Mouse (Mus musculus) R1 (cell line): Measurements from ENCODE around the gene Gm21969.

Experiments used
- DNase-seq: peaks from one replicate; pipeline ENCODE4 v3.0.0-alpha.2; 2018; ENCODE audit warnings: low read depth, low spot score

The Gm21969 gene

DNA sequence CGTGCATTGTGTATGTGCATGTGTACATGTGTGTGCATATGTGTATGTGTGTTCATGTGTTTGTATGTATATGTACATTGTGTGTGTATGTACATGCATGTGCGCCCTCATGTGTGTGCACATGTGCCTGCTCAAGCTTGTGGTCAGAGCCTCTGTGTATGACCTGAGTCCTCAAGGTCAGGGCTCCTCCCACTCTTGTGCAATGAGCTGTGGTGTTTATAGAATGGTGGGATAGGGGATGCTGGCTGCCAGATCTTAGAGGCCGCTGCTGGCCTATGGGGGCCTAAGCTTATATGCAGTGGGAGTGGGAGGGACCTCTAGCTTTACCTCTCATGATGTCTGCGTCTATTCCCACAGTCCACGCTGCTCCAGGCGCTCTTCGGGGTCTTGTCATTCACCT lies 17.3 kb upstream of the Gm21969 start:
- no peak for DNase-seq

DNA sequence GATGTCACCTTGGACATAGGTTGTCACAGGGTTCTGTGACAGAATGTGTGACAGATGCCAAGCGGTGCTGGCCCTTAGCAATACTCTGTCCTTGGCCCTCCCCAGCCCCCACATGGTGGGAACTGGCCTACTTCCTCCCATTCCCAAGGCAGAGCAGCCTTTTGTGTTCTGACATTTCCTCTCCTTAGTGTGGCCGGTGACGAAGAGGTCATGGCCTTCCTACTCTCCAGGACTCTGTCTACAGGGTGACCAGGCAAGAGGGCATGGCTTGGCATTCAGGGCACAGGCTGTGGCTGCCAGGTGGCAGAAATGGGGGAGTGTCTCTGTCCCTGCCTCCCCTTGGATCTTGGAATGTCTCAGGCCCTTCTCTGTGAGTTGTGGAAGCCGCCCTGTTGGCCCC lies 15.6 kb upstream of the Gm21969 start:
- no peak for DNase-seq

DNA sequence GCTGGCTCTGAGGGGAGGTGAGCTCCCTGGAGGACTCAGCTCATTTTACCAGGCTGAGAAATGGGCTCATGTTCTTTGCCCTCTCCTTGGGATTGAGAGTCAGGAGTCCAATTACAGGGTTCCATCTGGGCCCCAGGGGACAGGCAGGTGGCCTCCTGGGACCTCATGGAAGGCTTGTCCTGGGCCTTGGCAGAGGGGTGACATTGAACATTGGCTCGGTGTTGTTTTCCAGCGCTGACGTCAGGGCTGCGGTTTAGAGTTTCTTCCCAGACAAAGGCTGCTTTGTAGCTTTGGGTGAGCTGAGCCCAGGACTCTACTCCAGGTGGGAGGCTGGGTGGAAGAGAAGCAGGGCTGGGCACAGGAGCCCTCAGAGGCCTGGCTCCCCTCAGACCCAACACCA lies 15.2 kb upstream of the Gm21969 start:
- no peak for DNase-seq

DNA sequence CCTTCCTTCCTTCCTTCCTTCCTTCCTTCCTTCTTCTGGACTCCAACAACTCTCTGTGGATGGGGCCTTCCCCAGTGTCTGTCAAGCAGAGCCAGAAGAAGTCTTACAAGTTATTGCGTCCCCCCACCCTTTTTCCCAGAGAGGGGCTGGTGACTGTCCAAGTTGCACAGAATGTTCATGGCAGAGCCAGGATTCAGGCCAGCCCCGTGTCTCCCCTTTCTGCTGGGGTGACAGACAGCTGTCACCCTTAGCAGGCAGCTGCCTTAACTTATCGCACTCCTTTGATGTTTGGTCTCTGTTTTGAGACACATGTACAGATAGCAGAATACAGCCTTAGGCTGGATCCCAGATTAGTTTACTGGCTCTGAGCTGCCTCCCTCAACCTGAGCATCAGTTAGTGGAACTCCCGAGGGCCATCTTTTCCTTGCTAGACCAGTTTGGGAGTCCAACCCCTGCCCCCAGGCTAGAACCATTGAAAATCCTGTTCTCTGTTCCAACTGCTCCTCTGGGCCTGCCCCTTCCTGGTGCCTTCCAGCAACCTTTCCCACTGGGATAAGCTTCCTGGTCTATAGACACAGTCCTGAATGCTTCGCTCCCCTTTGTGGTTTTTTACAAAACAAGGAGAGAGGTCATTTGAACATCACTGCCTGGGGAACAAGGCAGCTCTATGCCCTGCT lies 13.5 kb upstream of the Gm21969 start:
- DNase-seq: no peak

DNA sequence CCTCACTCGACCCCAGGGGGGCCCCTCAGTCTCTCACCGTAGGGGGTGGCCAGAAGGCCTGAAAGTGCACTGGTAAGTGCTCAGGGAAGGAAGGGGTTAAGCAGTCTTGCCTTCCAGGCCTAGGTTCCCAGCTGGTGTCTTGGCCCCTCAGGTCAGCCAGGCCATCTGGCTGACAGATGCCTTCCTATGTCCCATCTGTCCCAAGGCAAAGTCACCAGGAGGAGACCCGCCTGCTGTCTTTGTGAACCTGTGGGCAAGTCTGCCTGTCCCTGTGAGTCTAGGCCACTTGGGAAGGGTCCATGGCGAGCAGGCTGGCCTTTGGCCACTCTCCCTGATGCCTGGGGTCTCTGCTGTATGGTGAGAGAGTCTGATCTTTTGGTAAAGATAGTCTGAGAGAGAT lies 12.5 kb upstream of the Gm21969 start:
- DNase-seq: no peak

DNA sequence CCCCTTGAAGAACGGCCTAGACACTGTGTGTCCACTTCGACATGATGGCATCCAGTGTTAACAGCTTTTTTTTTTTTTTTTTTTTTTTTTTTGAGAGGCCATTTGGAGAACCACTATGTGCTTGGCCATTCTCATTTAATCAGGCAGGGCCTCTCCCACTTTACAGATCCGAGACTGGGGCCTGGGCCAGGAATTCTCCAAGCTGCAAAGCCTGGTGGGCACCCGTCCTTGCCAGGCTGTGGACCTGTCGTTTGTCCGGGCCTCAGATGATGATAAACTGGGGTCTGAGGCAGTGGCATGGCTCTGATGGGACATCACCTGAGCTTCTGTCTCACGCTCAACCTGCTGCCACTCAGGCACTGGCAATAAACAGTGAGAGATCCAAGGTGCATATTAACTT lies 10.1 kb upstream of the Gm21969 start:
- no peak for DNase-seq

DNA sequence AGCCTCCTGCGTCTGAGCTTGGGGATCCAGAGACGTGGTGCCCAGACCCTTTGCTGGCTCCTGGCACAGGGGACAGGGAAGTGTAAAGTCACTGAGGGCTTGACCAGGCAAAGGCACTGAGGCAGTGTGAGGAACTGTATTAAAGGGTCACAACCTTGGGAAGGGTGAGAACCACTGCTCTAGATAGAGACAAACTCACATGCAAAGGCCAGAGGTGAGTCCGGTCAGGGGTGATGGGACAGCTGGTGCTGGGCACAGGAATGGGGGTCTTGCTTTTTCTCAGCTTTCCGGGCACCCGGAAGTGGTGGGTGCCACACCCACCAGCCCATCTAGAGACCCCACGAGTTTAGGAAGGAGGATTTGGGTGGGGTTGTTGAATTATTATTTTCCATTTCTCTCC lies 9.6 kb upstream of the Gm21969 start:
- DNase-seq: no peak

DNA sequence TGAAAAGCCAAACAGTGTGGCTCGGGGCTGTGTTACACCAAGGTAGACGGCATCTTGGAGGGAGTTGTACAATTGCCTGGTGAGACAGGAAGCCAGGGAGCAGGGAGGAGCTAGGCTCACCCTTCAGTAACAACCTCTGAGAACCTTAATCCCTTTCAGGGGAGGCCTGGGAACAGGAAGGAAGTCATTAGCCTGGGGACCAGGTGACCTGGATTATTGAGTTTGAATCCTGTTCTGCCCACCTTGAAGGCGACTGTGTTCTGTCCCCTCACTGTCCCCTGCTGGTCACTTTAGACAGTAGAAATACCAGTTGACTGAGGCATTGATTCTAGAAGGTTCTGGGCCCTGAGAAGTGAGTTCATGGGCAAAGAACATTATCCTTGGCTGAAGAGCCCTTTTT lies 8.9 kb upstream of the Gm21969 start:
- peak; percentile 86 for DNase-seq

DNA sequence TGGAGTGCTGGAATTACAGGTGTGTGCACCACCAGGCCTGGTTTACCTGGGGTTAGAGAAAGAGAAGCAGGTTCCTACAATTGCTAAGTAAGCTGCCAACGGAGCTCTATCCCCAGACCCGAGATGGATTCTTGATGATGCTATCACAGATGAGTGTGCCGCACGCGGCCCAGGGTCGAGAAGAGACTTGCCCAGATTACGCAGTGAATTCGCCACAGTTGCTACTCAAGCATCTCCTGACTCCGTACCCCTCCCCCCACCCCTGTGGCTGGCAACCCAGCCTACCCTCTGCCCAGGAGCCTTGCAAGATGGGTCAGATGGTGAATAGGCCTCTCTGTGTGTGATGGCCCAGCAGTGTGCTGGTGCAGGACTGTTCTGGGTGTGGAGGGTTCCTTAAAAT lies 6.3 kb upstream of the Gm21969 start:
- no peak for DNase-seq

DNA sequence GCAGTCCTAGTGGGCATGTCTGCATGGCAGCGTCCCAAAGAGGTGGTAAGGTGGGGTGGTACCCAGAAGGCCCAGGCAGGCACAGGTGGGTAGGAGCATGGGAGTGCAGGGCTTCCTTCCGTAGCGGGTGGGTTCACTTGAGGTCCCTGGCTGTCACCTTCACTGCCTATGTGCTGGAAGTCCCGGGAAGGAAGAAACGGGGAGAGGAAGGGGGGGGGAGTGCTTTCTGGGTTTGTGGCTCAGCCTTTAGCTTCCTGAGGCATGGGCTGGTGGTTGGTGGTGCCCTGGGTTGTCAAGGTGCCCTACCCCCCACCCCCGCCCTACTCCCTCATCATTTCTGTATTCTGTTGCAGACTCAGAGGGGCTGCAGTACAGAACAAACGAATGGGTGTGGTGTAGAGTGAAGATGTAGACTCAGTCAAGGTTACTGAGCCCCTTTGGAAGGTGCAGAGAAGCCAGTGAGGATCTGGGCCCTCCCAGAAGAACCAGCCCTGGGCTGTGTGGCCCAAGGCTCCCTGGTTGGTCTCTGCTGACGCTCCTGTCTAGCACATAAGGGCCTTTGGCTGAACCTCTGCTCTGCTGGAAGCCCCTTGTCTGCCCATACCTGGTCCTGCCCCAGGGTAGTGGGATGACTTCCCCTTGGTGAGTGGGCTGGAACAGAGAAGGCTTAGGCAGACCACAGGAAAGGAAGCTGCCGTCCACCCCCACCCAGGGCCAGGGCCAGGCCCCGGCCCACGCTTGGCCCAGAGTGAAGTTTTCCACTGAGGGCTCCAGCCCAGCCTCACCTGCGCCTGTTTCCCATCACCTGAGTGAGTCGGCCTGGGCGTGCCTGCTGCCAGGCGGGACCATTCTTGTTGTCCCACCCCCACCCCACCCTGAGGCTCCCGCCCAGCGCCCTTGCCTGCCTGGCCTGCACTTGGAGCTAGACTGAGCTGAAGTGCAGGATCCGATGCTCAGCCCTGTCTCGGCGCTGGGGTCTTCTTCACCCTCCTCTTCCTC lies 5.4 kb upstream of the Gm21969 start:
- no peak for DNase-seq

DNA sequence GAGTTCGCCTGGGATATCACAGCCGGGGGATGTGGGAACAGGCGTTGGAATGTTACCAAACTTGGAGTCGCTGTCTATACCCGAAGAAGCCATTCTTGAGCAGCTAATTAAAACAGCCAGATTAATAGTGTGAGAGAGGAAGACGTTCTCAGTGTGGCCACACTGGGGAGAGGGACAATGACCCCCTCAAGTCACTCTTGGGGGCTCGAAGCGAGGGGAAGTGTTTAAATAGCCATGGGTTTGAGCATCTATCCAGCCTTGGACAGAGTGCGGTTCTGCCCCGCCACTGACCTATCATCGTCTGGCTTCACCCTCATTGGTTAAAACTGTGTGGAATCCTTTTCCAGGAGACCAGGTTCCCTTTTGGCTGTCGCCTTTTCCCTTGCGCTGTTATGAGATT lies 4.6 kb upstream of the Gm21969 start:
- no peak for DNase-seq

DNA sequence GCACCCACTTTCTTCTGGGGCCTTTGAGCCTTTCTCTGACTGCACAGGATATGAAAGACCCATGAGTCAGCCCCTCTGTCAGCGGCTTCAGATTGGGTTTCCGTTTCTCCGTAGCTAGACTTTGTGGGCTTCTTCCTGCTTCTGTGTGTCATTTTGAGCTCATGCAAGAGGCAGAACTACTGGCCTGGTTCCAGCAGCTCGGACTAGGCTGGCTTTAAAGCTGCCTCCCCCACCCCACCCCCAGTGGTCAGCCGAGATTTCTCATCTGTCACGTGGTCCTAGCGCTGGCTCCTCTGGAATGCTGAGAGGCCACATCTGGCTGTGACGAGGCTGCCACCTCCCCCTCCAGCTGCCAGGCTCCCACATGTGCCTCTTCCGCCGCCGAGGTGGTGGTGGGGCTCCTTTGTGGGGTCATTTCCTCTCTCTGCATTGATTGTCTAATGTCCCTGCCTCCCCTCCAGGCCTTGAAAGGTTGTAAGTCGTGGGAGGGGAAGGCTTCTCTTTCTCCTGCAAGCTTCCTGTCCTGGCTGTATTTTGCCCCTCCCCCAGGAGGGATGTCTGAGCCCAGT lies 4.0 kb upstream of the Gm21969 start:
- DNase-seq: peak; percentile 99

DNA sequence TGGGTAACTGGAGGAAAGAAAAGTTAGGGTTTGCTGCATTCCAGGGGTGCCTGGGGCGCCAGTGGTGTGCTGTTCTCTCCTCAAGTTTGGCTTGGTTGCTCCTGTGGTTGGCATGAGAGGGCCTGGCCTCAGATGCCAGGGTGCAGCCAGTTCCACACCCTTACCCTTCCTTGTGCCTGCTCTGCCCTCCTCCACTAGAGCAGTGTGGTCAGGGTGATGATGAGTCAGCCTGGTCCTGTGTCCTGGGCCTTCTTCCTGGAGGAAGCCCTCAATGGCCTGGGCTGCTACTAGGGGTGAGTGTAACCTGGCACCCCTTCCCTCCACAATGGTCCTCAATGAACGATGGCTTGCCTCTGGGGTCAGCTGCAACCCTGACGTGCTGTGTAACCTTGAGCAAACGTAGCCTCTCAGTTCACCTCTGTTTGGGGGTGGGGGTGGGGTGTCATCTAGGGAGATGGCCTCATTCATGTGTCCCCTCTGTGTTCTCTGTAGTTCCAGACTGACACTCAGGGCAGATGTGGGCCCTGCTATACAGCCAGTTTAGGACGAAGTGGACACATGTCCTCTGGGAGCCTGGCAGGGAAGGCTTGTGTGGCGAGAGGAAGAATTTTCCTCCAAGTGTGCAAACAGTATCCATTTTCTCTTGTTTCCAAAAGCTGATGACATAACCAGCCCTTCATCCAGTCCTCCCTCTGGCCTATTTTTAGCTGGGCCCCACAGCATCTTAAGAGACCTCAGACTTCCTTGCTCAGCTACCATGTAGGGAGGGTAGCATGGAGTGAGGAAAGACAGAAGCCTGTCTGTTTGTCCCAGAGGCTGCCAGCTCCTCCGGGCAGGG lies 1.2 kb upstream of the Gm21969 start:
- no peak for DNase-seq

DNA sequence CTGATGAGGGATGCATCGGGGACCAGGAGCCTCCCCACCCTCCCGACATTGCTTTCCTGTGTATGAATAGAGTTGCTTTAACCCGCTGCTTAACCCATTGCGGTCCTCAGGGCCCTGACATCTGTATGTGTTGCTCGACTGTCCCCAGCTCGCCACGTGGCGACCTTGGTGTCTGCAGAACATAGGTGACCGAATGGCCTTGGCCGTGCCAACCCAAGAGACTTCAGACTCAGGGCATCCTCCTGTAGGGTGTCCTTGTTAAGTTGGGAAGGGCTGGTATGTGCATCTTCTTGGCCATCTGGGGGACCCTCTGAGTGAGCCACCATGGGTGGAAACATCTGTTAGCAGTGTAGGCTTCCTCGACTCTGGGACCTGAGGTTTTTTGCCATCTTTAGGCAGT lies 2.2 kb downstream of the Gm21969 start:
- DNase-seq: no peak

DNA sequence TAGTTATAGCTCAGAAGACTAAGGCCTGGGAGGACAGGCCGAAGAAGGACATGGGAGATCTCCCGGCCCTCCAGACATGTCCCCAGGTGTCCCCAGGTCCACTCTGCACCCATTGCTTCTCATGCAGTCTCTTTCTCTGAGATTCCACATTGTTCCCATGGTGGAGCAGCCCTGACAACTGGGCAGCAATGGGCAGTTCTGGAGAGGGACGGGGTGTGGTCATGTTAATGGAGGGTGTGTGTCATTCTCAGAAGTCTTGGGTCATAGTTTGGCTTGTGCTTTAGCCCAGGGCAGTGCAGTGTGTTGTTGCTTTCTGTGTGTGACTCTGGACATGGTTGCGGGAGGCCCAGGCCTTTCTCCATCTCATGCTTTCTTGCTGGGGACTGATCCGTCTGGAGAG lies 3.7 kb downstream of the Gm21969 start:
- DNase-seq: no peak

DNA sequence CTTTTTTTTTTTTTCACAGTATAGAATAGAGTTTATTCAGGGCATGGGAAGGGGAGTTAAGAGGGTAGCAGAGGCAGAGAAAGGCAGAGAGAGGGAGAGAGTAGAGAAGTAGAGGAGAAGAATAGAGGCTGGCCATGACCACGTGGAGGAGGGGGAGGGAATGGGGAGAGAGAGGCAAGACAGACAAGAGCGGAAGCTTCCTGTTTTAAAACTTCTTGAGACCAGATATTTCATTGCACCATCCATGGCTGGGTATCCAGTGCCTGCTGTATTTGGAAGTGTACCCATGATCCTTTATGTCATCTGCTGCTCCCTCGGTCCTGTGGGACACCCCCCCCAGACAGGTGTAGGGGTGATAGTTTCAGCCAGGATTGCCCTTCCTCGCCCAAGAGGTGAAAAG lies 6.0 kb downstream of the Gm21969 start:
- no peak for DNase-seq

DNA sequence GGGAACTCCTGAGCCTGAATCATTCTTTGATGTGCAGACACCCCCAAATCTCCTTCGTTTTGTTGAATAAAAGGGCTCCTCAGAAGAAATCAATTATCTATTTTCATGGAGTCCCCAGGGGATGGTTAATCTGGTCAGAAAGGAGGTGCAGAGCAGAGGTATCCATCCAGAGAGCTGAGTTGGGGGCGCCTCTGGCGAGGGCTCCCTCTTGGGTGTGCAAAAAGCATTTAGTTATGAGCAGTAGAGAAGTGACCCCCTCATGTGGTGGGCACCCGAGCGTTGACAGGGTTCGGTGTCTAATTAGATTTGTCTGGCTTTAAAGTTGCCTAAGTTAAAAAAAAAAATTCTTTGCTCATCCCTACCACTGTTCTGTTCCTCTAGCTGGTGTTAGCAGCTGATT lies 8.0 kb downstream of the Gm21969 start:
- DNase-seq: no peak

DNA sequence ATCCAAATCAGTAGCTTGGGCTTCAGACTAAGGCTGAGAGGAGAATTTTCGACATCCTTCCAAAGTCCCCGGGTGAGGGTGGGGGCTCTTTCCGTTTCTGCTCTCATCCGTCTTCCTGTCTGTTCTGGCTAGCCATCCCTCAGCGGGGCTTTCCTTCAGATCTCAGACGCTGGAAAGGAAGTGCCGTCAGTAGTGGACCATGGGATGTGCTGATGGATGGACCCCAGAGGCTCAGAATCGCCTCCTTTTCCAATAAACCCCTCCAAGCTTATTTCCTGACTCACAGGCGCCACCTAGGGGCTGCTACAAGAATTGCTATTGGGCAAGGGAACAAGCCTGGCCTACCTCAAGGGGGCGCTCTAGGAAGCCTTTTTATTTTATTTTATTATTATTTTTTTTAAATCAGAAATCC lies 8.6 kb downstream of the Gm21969 start:
- DNase-seq: peak; percentile 74

DNA sequence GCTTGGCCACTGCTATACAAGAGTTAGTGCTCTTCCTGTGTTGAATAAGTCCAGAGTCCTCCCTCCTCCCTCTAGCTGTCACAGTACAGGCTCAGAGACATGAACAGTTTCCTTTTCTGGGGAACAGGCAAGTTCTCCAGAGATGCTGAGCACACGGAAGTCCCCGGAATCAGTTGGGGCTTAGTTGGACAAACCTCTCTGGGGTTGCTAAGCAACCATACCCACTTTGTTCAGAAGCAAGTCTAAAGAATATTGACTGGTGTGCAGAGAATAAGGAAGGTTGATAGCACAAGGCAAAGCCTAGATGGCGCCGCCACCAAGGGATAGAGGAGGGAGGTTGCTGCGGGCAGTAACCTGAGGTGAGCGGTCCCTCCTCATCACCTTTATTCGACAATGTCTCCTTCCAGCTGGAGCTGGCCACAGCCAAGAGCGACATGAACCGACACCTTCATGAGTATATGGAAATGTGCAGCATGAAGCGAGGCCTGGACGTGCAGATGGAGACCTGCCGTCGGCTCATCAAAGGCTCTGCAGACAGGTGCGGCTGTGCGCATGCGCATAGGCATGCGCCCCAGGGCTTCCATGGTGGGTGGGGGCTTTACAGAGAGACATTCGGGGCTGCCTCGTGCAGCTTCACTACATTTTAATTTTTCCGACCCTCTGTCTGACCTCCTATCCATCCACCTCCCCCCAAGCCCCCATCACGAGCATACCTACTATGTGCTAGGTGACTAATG lies 11.7 kb downstream of the Gm21969 start:
- peak; percentile 77 for DNase-seq

DNA sequence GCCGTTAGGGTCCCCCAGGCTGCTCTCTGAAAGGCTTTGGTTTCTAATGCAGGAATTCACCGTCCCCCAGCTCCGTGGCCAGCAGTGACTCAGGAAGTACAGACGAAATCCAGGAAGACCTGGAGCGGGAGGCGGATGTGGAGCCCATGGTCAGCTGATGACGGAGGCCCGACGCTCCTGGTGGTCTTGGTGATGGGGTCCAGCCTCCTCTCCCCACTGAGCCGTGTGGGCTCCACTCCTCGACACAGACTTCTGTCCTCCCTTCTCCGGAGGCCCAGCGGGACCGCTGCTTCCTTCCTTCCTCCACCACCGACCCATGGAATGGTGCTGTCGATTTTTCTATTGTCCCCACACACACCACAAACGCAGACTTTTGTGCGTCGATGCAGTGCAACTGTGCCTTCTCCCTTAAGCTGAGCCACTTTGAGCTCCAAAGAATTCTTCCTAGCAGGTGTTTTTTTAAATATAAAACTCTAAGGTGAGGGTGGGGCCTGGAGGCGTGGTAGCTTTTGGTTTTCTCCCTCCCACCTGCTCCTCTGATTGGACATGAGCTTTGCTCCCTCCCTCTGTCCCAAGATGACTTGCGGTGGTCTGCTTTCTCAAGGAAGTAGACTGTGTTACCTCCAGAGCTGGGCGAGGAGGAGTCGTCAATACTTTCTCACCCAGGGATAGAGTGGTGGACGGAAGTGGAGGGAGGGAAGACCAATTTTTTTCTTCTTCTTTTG lies 13.5 kb downstream of the Gm21969 start:
- peak; percentile 91 for DNase-seq
